In the genomic region with DNA sequence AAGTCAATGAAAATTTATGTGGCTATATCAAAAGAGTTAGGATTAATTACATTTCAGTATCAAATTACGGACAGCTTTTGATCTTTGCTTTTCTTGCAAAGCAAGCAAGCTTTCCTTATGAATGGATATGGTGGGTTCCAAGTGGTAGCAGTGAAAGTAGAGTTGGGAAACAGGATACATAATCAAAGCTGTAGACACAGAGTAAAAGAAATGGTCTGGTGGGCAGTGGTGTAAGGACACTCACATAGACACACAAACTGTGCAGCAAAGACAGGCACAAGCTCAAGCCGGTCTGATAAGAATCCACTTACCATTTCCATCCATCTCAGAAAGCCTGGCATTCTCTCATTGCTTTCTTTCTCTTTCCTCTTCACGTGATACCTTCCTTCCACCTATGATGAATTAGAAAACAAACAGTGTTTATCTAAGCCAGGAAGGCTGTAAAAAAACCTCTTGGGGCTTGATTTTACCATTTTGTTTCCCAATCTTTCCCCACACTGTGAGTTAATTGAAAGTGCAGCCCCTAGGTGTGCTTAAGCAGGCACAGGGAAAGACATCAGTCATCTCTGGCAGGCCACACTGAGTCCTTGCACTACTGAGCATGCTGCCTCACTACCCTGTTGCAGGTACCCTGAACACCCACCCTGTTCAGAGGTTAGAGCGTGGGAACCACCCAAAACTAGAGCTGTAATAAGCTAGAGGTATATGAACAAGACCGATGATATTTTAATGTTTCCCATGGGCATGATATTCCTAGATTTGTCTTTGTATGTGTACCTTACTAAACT, we compare ENCODE assay signal across 26 mouse cellular contexts.
DNase-seq lines count a peak whose midpoint lies in the region; ATAC-seq lines count a peak whose summit lies in the region.
"Had no signal": no experiment of that assay in that cellular context is flagged by ENCODE, and none has a peak within 500 bp of the region (broad histone marks: within the 10 kb centered on the region; RNA-seq: fewer than 3 reads in every experiment).

No protein-coding gene starts in this region.

- peaks cover 47% of the 10 kb centered on the region for H3K4me1 ChIP-seq in forebrain, embryonic 10.5 days
- H3K4me1 ChIP-seq in forebrain, embryonic 16.5 days (replicated peaks; ENCODE audit: control insufficient read depth, insufficient read depth, low read length) = peaks cover 10% of the 10 kb centered on the region
- peaks cover 25% of the 10 kb centered on the region for H3K4me1 ChIP-seq in hindbrain, embryonic 14.5 days (replicated peaks; ENCODE audit: control insufficient read depth, insufficient read depth, low read length)
- H3K4me1 ChIP-seq in hindbrain, embryonic 16.5 days (ENCODE audit: control insufficient read depth, insufficient read depth, low read depth, low read length) = no peaks in the 10 kb centered on the region; the same call in 1 of the 2 replicates
- peaks cover 17% of the 10 kb centered on the region for H3K4me1 ChIP-seq in midbrain, embryonic 16.5 days (ENCODE audit: control insufficient read depth, insufficient read depth, low read length)
- no peaks in the 10 kb centered on the region for H3K4me1 ChIP-seq in midbrain, embryonic 11.5 days (ENCODE audit: control insufficient read depth, insufficient read depth, low read length)
- H3K4me1 ChIP-seq: liver, embryonic 12.5 days had no signal

- no peak overlapping the region for H3K4me2 ChIP-seq in forebrain, embryonic 16.5 days (ENCODE audit: low read length)
- H3K4me2 ChIP-seq in hindbrain, embryonic 14.5 days (replicated peaks) = no peak overlapping the region
- H3K4me2 ChIP-seq in hindbrain, embryonic 16.5 days (ENCODE audit: low read length) = no peak overlapping the region
- no peak overlapping the region for H3K4me2 ChIP-seq in midbrain, embryonic 16.5 days (ENCODE audit: low read length)
- no peak overlapping the region for H3K4me2 ChIP-seq in midbrain, embryonic 11.5 days
- H3K4me2 ChIP-seq: forebrain, embryonic 12.5 days; liver, embryonic 12.5 days; midbrain, embryonic 12.5 days had no signal

- H3K4me3 ChIP-seq in forebrain, embryonic 10.5 days = no peak overlapping the region
- H3K4me3 ChIP-seq in forebrain, embryonic 16.5 days (replicated peaks; ENCODE audit: low read length) = no peak overlapping the region
- H3K4me3 ChIP-seq in hindbrain, embryonic 14.5 days (replicated peaks; ENCODE audit: low read length) = no peak overlapping the region
- no peak overlapping the region for H3K4me3 ChIP-seq in hindbrain, embryonic 16.5 days (ENCODE audit: low read length)
- no peak overlapping the region for H3K4me3 ChIP-seq in midbrain, embryonic 16.5 days (ENCODE audit: low read depth, low read length)
- no peak overlapping the region for H3K4me3 ChIP-seq in midbrain, embryonic 11.5 days (ENCODE audit: low read depth, low read length)
- H3K4me3 ChIP-seq: erythroblast, embryonic 14.5 days; forebrain, embryonic 12.5 days; layer of hippocampus, adult 2 months; left cerebral cortex, adult 2 months; liver, embryonic 12.5 days; midbrain, embryonic 12.5 days had no signal

- no peak for ATAC-seq in forebrain, embryonic 16.5 days
- ATAC-seq in hindbrain, embryonic 14.5 days (ENCODE audit: low FRiP score) = peak; percentile 68; the same call in 1 of the 2 replicates
- ATAC-seq in hindbrain, embryonic 16.5 days = no peak
- ATAC-seq in midbrain, embryonic 16.5 days = no peak
- no peak for ATAC-seq in midbrain, embryonic 11.5 days (ENCODE audit: low FRiP score)
- ATAC-seq in CD4-positive, CD25-positive, alpha-beta regulatory T cell, adult 4 months = no peak
- ATAC-seq: liver, embryonic 12.5 days; liver, postnatal 0 days had no signal

- H3K27ac ChIP-seq in forebrain, embryonic 10.5 days = 0 out of 2 replicates have a peak overlapping the region, but pooled peaks have one; percentile 35
- H3K27ac ChIP-seq in forebrain, embryonic 16.5 days (ENCODE audit: low read length) = no peak overlapping the region
- no peak overlapping the region; the same call in 1 of the 2 replicates for H3K27ac ChIP-seq in hindbrain, embryonic 14.5 days
- H3K27ac ChIP-seq in hindbrain, embryonic 16.5 days (ENCODE audit: low read depth, low read length) = no peak overlapping the region
- H3K27ac ChIP-seq in midbrain, embryonic 16.5 days (ENCODE audit: low read length) = peak overlapping the region; percentile 8; the same call in 1 of the 2 replicates
- H3K27ac ChIP-seq in midbrain, embryonic 11.5 days (ENCODE audit: low read depth, low read length) = no peak overlapping the region
- H3K27ac ChIP-seq: forebrain, embryonic 12.5 days; layer of hippocampus, adult 2 months; left cerebral cortex, adult 2 months; liver, embryonic 12.5 days; midbrain, embryonic 12.5 days had no signal

- H3K9me3 ChIP-seq in forebrain, embryonic 10.5 days = no peaks in the 10 kb centered on the region
- H3K9me3 ChIP-seq in forebrain, embryonic 16.5 days (ENCODE audit: control insufficient read depth, low read length) = no peaks in the 10 kb centered on the region
- H3K9me3 ChIP-seq in hindbrain, embryonic 14.5 days (ENCODE audit: control insufficient read depth, low read length) = no peaks in the 10 kb centered on the region
- no peaks in the 10 kb centered on the region for H3K9me3 ChIP-seq in hindbrain, embryonic 16.5 days (ENCODE audit: control insufficient read depth, low read length)
- H3K9me3 ChIP-seq in midbrain, embryonic 16.5 days (replicated peaks; ENCODE audit: control insufficient read depth, low read length, poor library complexity, severe bottlenecking) = no peaks in the 10 kb centered on the region
- H3K9me3 ChIP-seq in midbrain, embryonic 11.5 days (ENCODE audit: control insufficient read depth, low read length) = no peaks in the 10 kb centered on the region
- H3K9me3 ChIP-seq: forebrain, embryonic 12.5 days; G1E; liver, embryonic 12.5 days; midbrain, embryonic 12.5 days had no signal

- DNase-seq in forebrain, embryonic 10.5 days (ENCODE audit: extremely low spot score, low spot score) = no peak
- no peak for DNase-seq in hindbrain, embryonic 14.5 days (ENCODE audit: low spot score)
- DNase-seq in midbrain, embryonic 11.5 days (ENCODE audit: low spot score, missing footprints) = no peak
- no peak for DNase-seq in cerebellum, adult 11 months
- DNase-seq: adrenal gland, postnatal 14 days; cerebellum, adult 11-12 months; cerebellum, adult 9-11 months; gastrocnemius, postnatal 10 days; heart, postnatal 4 days; kidney, adult 18-20 months; kidney, postnatal 14 days; liver, postnatal 0 days; lung, postnatal 36 days; thymus, adult 2 months; thymus, postnatal 36 days had no signal

- 87% methylated on average over 5 of the region's 5 CpGs for WGBS in forebrain, embryonic 10.5 days
- 81% methylated on average over 5 of the region's 5 CpGs for WGBS in forebrain, embryonic 16.5 days
- 70% methylated on average over 5 of the region's 5 CpGs for WGBS in hindbrain, embryonic 14.5 days
- WGBS in hindbrain, embryonic 16.5 days = 75% methylated on average over 5 of the region's 5 CpGs
- WGBS in midbrain, embryonic 16.5 days = 85% methylated on average over 5 of the region's 5 CpGs
- WGBS in midbrain, embryonic 11.5 days = 89% methylated on average over 5 of the region's 5 CpGs

- no peaks in the 10 kb centered on the region for H3K27me3 ChIP-seq in forebrain, embryonic 10.5 days (ENCODE audit: poor library complexity, severe bottlenecking)
- no peaks in the 10 kb centered on the region for H3K27me3 ChIP-seq in forebrain, embryonic 16.5 days (replicated peaks; ENCODE audit: control insufficient read depth, insufficient read depth, low read length)
- no peaks in the 10 kb centered on the region for H3K27me3 ChIP-seq in hindbrain, embryonic 14.5 days (ENCODE audit: control insufficient read depth, insufficient read depth, low read length)
- H3K27me3 ChIP-seq in hindbrain, embryonic 16.5 days (replicated peaks; ENCODE audit: control insufficient read depth, insufficient read depth, low read length) = no peaks in the 10 kb centered on the region
- no peaks in the 10 kb centered on the region for H3K27me3 ChIP-seq in midbrain, embryonic 16.5 days (ENCODE audit: control insufficient read depth, insufficient read depth, low read depth, low read length)
- H3K27me3 ChIP-seq in midbrain, embryonic 11.5 days (ENCODE audit: control insufficient read depth, insufficient read depth, low read length) = no peaks in the 10 kb centered on the region
- H3K27me3 ChIP-seq: forebrain, embryonic 12.5 days; liver, embryonic 12.5 days; midbrain, embryonic 12.5 days had no signal

- H3K9ac ChIP-seq in forebrain, embryonic 16.5 days (replicated peaks; ENCODE audit: low read depth, low read length) = no peak overlapping the region
- no peak overlapping the region for H3K9ac ChIP-seq in hindbrain, embryonic 14.5 days
- H3K9ac ChIP-seq in hindbrain, embryonic 16.5 days (ENCODE audit: low read depth, low read length) = no peak overlapping the region
- no peak overlapping the region for H3K9ac ChIP-seq in midbrain, embryonic 16.5 days (ENCODE audit: low read depth, low read length)
- no peak overlapping the region for H3K9ac ChIP-seq in midbrain, embryonic 11.5 days (ENCODE audit: low read length)
- H3K9ac ChIP-seq: forebrain, embryonic 12.5 days; liver, embryonic 12.5 days; liver, postnatal 0 days; midbrain, embryonic 12.5 days had no signal

- H3K36me3 ChIP-seq in forebrain, embryonic 10.5 days (replicated peaks) = no peaks in the 10 kb centered on the region
- H3K36me3 ChIP-seq in forebrain, embryonic 16.5 days (ENCODE audit: control insufficient read depth, insufficient read depth) = no peaks in the 10 kb centered on the region
- no peaks in the 10 kb centered on the region for H3K36me3 ChIP-seq in hindbrain, embryonic 14.5 days (replicated peaks; ENCODE audit: control insufficient read depth, insufficient read depth)
- no peaks in the 10 kb centered on the region for H3K36me3 ChIP-seq in hindbrain, embryonic 16.5 days (ENCODE audit: control insufficient read depth, insufficient read depth, low read length)
- no peaks in the 10 kb centered on the region for H3K36me3 ChIP-seq in midbrain, embryonic 16.5 days (ENCODE audit: control insufficient read depth, insufficient read depth, low read length)
- no peaks in the 10 kb centered on the region for H3K36me3 ChIP-seq in midbrain, embryonic 11.5 days (ENCODE audit: control insufficient read depth, insufficient read depth, low read length)
- H3K36me3 ChIP-seq: forebrain, embryonic 12.5 days; G1E; liver, embryonic 12.5 days; midbrain, embryonic 12.5 days had no signal

Comparison
In these comparisons a context has a peak if more than half of its experiments do, and no peak if none do; other contexts are left out.
1. H3K27ac ChIP-seq: peak in forebrain, embryonic 10.5 days (single experiment) and midbrain, embryonic 16.5 days (single experiment); none in forebrain, embryonic 16.5 days (single experiment), hindbrain, embryonic 14.5 days (single experiment), hindbrain, embryonic 16.5 days (single experiment) and midbrain, embryonic 11.5 days (single experiment).